Mouse (Mus musculus): ENCODE measurements around the gene Drap1.

The Drap1 gene

GRCm38 (mm10) chr19:5384715-5385114 is 40.1 kb downstream of the Drap1 start:
- TF ChIP-seq GATA4 (IDR thresholded peaks at IDR 0.05; ENCODE audit: insufficient replicate concordance, low read length): no peak

- TF ChIP-seq GATA4 (IDR thresholded peaks at IDR 0.05; ENCODE audit: insufficient replicate concordance, low read length): no peak
Measured at GRCm38 (mm10) chr19:5383326-5383725, 41.5 kb downstream of the Drap1 start.

GRCm38 (mm10) chr19:5377446-5377845 is 47.3 kb downstream of the Drap1 start:
- no peak for TF ChIP-seq GATA4 (IDR thresholded peaks at IDR 0.05; ENCODE audit: insufficient replicate concordance, low read length)

- TF ChIP-seq GATA4 (IDR thresholded peaks at IDR 0.05; ENCODE audit: insufficient replicate concordance, low read length): no peak
Measured at GRCm38 (mm10) chr19:5374748-5375147, 50.0 kb downstream of the Drap1 start.

GRCm38 (mm10) chr19:5374177-5374576 is 50.6 kb downstream of the Drap1 start:
- no peak for TF ChIP-seq GATA4 (IDR thresholded peaks at IDR 0.05; ENCODE audit: insufficient replicate concordance, low read length)

All from liver, adult (tissue).